Mouse (Mus musculus): ENCODE data around the gene Dyrk3. TPM values are rescaled to one million over a fixed set of nuclear protein-coding genes. Genes with fewer than 3 reads are reported as not detected.

Gene Dyrk3
- polyA plus RNA-seq, 1 experiment from 2014 or later: 17.2 TPM

DNA sequence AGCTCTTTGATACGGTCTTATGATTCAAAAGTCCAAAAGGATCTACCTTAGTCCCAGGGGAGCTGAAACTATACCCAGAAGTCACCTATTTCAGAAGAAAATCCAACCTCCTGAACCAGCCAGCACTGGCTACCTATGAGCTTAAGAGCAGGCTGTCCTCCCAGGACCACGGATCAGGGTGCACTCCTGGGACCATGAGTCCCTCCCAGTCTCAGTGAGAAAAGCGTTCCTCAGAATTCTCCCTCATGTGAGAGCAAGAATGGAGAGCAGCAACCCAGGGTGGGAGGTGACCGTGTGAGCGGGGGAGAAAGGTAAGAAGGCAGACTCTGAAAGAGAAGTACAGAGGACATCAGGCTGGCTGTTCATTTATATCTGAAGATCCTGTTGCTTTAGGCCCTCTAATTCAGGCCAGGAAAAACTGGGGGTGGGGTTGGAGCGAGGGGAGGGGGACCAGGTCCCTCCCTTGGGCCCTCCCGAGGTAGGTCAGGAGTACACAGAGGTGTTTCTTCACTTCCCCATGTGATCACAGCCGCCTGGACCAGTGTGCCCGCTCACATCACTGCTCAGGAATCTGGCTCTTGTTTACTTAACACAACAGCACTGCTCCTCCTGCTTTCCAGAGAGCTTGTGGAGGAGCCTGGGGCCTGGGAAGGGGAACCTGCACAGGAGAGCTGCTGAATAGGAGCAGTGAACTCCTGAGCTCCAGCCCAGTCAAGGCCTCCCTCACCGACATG lies 30.4 kb downstream of the Dyrk3 start:
- DNase-seq (ENCODE audit: low spot score, missing footprints) (no peak), ATAC-seq (ENCODE audit: low FRiP score) (0 out of 2 replicates have a peak, but pooled peaks have one; percentile 19)
- Histone ChIP-seq H3K9me3 (ENCODE audit: control insufficient read depth, low read length) (no peaks in the 10 kb centered on the region), H3K36me3 (ENCODE audit: control insufficient read depth, insufficient read depth, low read length) (no peaks in the 10 kb centered on the region), H3K4me2 (no peak overlapping the region), H3K4me1 (ENCODE audit: control insufficient read depth, insufficient read depth, low read length) (no peaks in the 10 kb centered on the region), H3K4me3 (ENCODE audit: low read depth, low read length) (no peak overlapping the region), H3K9ac (ENCODE audit: low read length) (no peak overlapping the region), H3K27ac (ENCODE audit: low read depth, low read length) (no peak overlapping the region), H3K27me3 (ENCODE audit: control insufficient read depth, insufficient read depth, low read length) (no peaks in the 10 kb centered on the region)
- WGBS: 65% methylated on average over 10 of the region's 10 CpGs

DNA sequence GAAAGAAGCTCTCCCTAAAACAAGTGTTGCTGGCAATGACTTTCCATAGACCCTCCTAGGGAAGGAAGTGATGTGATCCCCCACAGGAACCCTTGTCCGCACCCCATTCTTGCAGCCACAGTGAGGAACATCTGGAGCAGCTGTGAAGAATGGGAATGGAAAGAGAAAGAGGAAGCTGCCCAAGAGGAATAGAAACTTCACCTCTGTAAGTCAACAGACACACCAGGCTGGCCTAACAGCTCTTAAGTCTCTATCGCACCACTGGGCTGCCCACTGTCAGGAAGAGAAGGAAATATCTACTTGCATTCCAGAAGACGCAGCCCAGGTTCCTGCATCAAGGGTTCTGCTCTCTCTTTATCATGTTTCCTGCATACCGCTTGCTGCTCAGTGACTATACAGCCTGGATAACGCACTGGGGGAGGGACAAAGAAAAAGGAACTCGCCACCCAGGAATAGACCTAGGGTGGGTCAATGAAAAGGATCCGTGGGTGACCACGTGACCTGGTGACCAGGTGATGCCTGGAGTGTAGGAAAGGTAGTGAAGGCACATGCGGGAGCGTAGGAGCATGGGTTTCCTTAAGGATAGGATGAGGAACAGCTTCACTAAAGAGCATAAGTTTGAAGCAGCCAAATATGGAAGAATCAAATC lies 34.2 kb downstream of the Dyrk3 start:
- H3K4me2 ChIP-seq: no peak overlapping the region
- H3K27me3 ChIP-seq (ENCODE audit: control insufficient read depth, insufficient read depth, low read length): no peaks in the 10 kb centered on the region
- no peaks in the 10 kb centered on the region for H3K9me3 ChIP-seq (ENCODE audit: control insufficient read depth, low read length)
- H3K36me3 ChIP-seq (ENCODE audit: control insufficient read depth, insufficient read depth, low read length): no peaks in the 10 kb centered on the region
- WGBS: 84% methylated on average over 10 of the region's 10 CpGs
- DNase-seq (ENCODE audit: low spot score, missing footprints) (no peak), ATAC-seq (ENCODE audit: low FRiP score) (no peak)
- H3K4me1 ChIP-seq (ENCODE audit: control insufficient read depth, insufficient read depth, low read length): no peaks in the 10 kb centered on the region
- H3K9ac ChIP-seq (ENCODE audit: low read length): no peak overlapping the region
- H3K27ac ChIP-seq (ENCODE audit: low read depth, low read length): no peak overlapping the region
- H3K4me3 ChIP-seq (ENCODE audit: low read depth, low read length): no peak overlapping the region

DNA sequence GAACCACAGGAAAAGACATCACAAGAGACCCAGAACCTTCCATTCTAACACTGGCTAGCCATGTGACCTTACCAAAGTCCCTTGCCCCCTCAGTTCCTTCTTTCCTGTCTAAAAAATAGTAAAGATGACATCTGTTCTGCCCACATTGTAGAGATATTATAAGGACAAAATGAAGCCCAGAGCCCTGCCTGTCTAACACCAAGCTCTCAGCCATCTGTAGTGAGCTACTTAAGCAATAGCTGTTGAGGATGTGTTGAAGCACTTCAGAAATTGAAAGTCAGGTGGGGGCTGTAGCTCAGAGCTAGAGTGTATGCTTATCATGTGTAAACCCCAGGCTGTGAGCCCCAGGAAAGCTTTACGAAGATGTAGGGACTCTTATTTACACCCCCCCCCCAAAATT lies 37.3 kb downstream of the Dyrk3 start:
- Histone ChIP-seq H3K4me2 (no peak overlapping the region), H3K36me3 (ENCODE audit: control insufficient read depth, insufficient read depth, low read length) (no peaks in the 10 kb centered on the region), H3K9ac (ENCODE audit: low read length) (no peak overlapping the region), H3K4me3 (ENCODE audit: low read depth, low read length) (no peak overlapping the region), H3K27ac (ENCODE audit: low read depth, low read length) (no peak overlapping the region), H3K4me1 (ENCODE audit: control insufficient read depth, insufficient read depth, low read length) (peaks cover 8% of the 10 kb centered on the region), H3K9me3 (ENCODE audit: control insufficient read depth, low read length) (no peaks in the 10 kb centered on the region), H3K27me3 (ENCODE audit: control insufficient read depth, insufficient read depth, low read length) (no peaks in the 10 kb centered on the region)
- 85% methylated on average over 1 of the region's 1 CpGs for WGBS
- no peak for ATAC-seq (ENCODE audit: low FRiP score)
- no peak for DNase-seq (ENCODE audit: low spot score, missing footprints)

DNA sequence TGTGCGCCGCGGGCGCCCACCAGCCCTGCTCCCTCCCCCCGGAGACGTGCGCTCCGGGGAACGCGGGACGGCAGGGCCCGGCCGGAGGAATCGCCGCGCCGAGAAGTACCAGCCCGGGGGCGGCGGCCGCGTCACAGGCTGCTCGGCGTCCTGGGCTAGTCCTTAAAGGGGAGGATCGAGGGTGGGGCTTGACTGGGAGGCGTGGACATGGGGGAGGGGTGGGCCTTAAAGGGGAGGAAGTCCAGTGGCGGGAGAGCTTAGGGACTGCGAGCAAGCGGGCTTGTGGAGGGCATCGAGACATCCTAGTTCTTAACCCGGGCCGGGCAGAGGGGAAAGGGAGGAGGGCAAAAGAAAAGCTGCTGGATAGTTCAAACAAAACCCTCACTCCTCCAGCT lies 40.4 kb downstream of the Dyrk3 start, which contains the start of gene Mapkapk2:
Gene Mapkapk2, minus strand, starts transcription at position 127 of the 395 bp plus-strand sequence.
- H3K9me3 ChIP-seq (ENCODE audit: control insufficient read depth, low read length): no peaks in the 10 kb centered on the region
- H3K9ac ChIP-seq (ENCODE audit: low read length): peak within 1 kb of the TSS; percentile 73
- peak within 1 kb of the TSS; percentile 76 for H3K27ac ChIP-seq (ENCODE audit: low read depth, low read length)
- peaks cover 23% of the 10 kb centered on the region for H3K4me1 ChIP-seq (ENCODE audit: control insufficient read depth, insufficient read depth, low read length)
- ATAC-seq (ENCODE audit: low FRiP score): peak; percentile 96
- under 1% methylated on average over 32 of the region's 32 CpGs for WGBS
- no peaks in the 10 kb centered on the region for H3K36me3 ChIP-seq (ENCODE audit: control insufficient read depth, insufficient read depth, low read length)
- H3K4me3 ChIP-seq (ENCODE audit: low read depth, low read length): peak within 1 kb of the TSS; percentile 88
- DNase-seq (ENCODE audit: low spot score, missing footprints): peak; percentile 99
- H3K4me2 ChIP-seq: peak within 1 kb of the TSS; percentile 67
- H3K27me3 ChIP-seq (ENCODE audit: control insufficient read depth, insufficient read depth, low read length): no peaks in the 10 kb centered on the region

DNA sequence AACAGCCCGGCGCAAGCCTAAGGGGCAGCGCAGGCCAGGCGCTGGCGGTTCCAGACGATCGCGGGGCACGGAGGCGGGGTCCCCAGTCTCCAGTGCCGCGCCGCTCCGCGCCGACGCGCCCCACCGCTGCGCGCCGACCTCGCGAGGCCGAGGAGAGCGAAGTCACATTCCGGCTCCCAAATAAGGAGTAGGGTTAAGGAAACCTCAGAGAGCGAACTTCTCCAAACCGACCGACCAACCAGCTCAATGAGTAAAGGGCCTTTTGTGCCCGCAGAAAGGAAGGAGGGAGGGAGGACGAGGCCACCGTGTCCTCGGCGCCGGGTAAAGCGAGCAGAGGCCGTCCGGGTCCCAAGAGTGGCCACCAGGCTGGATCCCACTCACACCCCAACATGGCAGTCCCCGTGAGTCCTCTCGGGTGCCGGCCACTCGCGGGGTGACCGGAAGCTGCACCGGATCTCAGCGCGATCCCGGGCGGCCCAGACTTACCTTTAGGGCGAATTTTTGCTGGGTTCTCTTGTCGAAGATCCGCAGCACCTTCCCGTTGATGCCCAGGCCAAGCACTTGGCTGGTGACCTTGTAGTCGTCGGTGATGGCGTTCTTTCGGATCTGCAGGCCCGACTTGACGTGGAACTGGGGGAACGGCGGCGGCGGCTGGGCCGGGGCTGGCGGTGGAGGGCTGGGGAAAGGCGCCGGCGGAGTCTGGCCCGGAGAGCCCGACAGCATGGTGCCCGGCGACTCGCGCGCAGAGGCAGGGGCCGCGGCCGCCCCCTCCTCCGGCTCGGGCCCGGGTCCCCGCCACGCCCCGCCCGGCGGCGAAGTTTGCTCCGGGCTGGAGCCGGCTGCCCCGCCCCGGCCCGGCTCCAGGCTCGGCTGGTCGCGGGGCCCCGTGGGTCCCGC lies 41.1 kb downstream of the Dyrk3 start:
- under 1% methylated on average over 88 of the region's 98 CpGs for WGBS
- H3K9me3 ChIP-seq (ENCODE audit: control insufficient read depth, low read length): no peaks in the 10 kb centered on the region
- ATAC-seq (ENCODE audit: low FRiP score) (peak; percentile 73), DNase-seq (ENCODE audit: low spot score, missing footprints) (peak; percentile 96)
- H3K27me3 ChIP-seq (ENCODE audit: control insufficient read depth, insufficient read depth, low read length): no peaks in the 10 kb centered on the region
- H3K4me2 ChIP-seq: peak overlapping the region; percentile 67
- peak overlapping the region; percentile 76 for H3K27ac ChIP-seq (ENCODE audit: low read depth, low read length)
- peaks cover 23% of the 10 kb centered on the region for H3K4me1 ChIP-seq (ENCODE audit: control insufficient read depth, insufficient read depth, low read length)
- peak overlapping the region; percentile 88 for H3K4me3 ChIP-seq (ENCODE audit: low read depth, low read length)
- no peaks in the 10 kb centered on the region for H3K36me3 ChIP-seq (ENCODE audit: control insufficient read depth, insufficient read depth, low read length)
- peak overlapping the region; percentile 73 for H3K9ac ChIP-seq (ENCODE audit: low read length)

DNA sequence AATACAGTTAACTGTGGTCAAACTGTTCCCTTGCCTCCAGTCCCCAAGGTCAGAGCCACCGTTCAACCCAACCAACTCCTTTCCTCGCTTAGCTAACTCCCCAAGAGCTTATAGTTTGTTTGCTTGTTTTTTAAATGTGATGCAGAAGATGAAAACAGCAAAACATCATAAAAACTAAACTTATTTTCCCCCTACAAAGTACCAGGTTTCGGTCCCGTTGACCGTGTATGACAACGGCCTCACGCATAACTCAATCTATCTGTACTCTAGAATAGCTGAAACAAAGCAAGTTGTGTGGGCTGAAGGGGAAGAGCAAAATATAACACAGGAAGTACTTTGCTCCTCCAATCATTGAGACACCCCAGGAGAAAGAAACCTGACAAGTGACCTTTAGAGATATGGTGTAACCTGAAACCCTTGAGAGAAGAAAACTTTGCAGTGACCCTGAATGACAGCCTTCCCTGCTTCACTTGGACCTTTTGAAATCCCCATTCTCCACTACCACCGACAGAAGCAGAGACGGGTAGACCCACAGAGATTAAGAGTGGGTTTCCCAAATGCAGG lies 41.9 kb downstream of the Dyrk3 start:
- Histone ChIP-seq H3K4me2 (peak overlapping the region; percentile 67), H3K27me3 (ENCODE audit: control insufficient read depth, insufficient read depth, low read length) (no peaks in the 10 kb centered on the region), H3K36me3 (ENCODE audit: control insufficient read depth, insufficient read depth, low read length) (no peaks in the 10 kb centered on the region), H3K9ac (ENCODE audit: low read length) (peak overlapping the region; percentile 73), H3K27ac (ENCODE audit: low read depth, low read length) (peak overlapping the region; percentile 76), H3K4me3 (ENCODE audit: low read depth, low read length) (peak overlapping the region; percentile 88), H3K9me3 (ENCODE audit: control insufficient read depth, low read length) (no peaks in the 10 kb centered on the region), H3K4me1 (ENCODE audit: control insufficient read depth, insufficient read depth, low read length) (peaks cover 25% of the 10 kb centered on the region)
- DNase-seq (ENCODE audit: low spot score, missing footprints) (peak; percentile 89), ATAC-seq (ENCODE audit: low FRiP score) (no peak)
- WGBS: 27% methylated on average over 9 of the region's 9 CpGs

DNA sequence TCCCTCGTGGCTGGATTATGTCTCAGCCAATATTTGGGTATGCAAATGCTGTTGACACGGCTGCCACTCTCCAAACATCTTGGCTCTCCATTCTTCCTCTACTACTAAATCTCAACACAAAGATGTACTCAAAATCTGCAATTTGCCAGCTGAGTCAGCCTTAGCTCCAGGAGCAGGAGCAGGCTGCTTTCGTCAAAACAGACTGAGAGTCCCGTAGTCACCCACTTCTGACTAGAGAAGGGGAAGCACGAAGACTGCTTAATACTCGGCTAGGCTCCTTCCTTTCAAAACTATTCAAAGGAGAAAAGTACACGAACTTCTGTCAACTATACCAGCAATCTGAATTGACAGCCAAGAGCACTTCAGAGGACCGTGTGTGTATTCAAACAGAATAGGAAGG lies 42.6 kb downstream of the Dyrk3 start:
- Histone ChIP-seq H3K4me1 (ENCODE audit: control insufficient read depth, insufficient read depth, low read length) (peaks cover 28% of the 10 kb centered on the region), H3K4me3 (ENCODE audit: low read depth, low read length) (peak overlapping the region; percentile 88), H3K36me3 (ENCODE audit: control insufficient read depth, insufficient read depth, low read length) (no peaks in the 10 kb centered on the region), H3K27me3 (ENCODE audit: control insufficient read depth, insufficient read depth, low read length) (no peaks in the 10 kb centered on the region), H3K27ac (ENCODE audit: low read depth, low read length) (no peak overlapping the region), H3K4me2 (peak overlapping the region; percentile 67), H3K9ac (ENCODE audit: low read length) (peak overlapping the region; percentile 73; the same call in 1 of the 2 replicates), H3K9me3 (ENCODE audit: control insufficient read depth, low read length) (no peaks in the 10 kb centered on the region)
- peak; percentile 3; the same call in 1 of the 2 replicates for ATAC-seq (ENCODE audit: low FRiP score)
- no peak for DNase-seq (ENCODE audit: low spot score, missing footprints)
- 16% methylated on average over 8 of the region's 8 CpGs for WGBS

DNA sequence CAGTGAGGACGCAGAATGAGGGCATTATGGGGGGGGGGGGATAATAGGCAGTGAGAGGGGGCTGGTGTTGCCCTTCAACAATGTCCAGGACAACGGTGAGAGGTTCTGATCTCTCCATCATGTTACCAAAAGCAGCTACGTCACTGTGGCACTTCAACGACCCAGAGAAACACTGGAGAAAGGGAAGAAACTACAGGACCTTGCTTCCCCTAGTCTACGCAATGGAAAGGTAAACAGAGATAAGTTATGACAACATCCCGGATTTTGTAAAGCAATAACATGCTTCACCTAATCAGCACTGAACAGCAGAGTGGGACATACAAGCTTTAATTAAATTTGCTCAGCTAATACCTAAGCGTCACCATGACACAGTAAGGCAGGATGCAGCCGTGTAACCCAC lies 44.3 kb downstream of the Dyrk3 start:
- H3K27me3 ChIP-seq (ENCODE audit: control insufficient read depth, insufficient read depth, low read length): no peaks in the 10 kb centered on the region
- DNase-seq (ENCODE audit: low spot score, missing footprints): no peak
- H3K36me3 ChIP-seq (ENCODE audit: control insufficient read depth, insufficient read depth, low read length): no peaks in the 10 kb centered on the region
- no peak for ATAC-seq (ENCODE audit: low FRiP score)
- peaks cover 40% of the 10 kb centered on the region for H3K4me1 ChIP-seq (ENCODE audit: control insufficient read depth, insufficient read depth, low read length)
- H3K27ac ChIP-seq (ENCODE audit: low read depth, low read length): no peak overlapping the region
- WGBS: 84% methylated on average over 8 of the region's 8 CpGs
- H3K4me3 ChIP-seq (ENCODE audit: low read depth, low read length): no peak overlapping the region
- no peaks in the 10 kb centered on the region for H3K9me3 ChIP-seq (ENCODE audit: control insufficient read depth, low read length)
- no peak overlapping the region for H3K9ac ChIP-seq (ENCODE audit: low read length)
- no peak overlapping the region for H3K4me2 ChIP-seq

Measured in midbrain, embryonic 11.5 days (tissue).